Mouse (Mus musculus): Measurements from ENCODE around the gene Flt3.

Flt3 gene

DNA sequence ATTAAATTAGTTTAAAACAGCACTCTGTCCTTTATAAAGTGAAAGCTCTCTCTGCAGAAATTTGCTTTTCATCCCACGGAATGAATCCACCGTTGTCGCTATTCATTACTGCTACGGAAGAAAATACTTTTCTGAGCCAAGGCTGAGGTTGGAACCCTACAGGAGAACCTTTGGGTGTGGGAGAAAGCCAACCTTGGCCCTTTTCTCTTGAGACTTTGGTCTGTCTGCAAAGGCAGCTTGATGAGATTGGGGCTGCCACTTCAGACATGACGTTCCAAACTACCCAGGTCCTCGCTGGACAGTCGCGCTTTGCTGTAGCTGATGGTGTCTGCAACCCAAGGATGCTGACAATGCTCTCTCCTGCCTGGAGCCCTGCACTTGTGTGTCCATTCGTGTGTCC is 91.8 kb downstream of the Flt3 start:
- DNase-seq, result no peak

DNA sequence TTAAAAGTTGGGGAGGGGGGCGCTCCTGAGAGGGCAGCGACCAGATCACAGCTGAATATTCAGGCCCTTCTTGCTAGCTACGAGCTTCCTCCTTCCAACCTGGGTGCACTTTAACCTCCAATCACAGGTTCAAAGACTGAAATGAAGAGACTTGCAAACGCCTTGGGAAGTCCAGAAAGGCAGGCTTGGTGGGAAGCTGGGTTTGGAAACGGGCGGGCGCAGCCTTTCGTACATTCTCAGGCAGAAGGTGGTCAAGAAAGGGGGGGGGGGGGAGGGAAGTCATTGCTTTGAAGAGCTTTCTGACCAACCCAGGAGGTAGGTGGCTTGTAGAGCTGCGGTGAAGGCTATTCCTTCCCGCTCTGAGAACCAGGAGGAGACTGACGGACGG is 92.9 kb downstream of the Flt3 start:
- DNase-seq, result no peak

DNA sequence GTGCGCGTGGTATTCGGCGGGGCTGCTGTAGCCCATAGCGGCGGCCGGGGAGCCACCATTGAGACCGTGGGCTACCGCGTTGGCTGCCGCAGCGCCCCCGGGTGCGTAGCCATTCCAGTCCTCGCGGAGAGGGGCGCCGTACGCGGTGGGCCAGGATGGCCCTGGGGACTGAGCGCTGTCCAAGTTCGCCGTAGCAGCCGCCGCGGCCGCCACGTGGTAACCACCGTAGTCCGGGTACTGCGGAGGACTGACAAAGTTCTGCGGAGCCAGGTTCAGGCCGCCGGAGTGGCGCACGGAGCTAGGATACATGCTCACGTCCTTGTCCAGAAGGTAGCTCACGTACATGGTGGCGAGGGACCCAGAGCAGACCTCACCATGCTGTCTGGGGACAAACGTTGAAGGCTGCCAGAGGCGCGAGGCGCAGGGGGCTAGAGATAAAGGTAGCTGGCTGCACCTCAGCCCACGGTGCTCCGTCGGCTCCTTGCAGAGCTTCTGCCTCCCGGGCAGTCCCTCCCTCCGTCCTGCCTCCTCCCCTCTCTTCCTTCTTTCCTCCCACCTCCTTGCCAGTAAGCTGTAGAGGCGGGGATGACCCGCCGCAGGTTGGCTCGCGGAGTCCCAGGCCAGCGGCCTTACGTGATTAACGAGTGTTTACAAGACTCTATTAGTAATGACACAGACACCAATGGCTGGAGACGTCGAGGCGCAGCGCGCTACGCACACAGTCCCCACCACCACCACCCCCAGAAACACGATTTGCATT is 93.5 kb downstream of the Flt3 start, which contains the start of gene Cdx2:
Cdx2 (minus strand) TSS at position 633 of the 760 bp plus-strand sequence.
- DNase-seq, result no peak

DNA sequence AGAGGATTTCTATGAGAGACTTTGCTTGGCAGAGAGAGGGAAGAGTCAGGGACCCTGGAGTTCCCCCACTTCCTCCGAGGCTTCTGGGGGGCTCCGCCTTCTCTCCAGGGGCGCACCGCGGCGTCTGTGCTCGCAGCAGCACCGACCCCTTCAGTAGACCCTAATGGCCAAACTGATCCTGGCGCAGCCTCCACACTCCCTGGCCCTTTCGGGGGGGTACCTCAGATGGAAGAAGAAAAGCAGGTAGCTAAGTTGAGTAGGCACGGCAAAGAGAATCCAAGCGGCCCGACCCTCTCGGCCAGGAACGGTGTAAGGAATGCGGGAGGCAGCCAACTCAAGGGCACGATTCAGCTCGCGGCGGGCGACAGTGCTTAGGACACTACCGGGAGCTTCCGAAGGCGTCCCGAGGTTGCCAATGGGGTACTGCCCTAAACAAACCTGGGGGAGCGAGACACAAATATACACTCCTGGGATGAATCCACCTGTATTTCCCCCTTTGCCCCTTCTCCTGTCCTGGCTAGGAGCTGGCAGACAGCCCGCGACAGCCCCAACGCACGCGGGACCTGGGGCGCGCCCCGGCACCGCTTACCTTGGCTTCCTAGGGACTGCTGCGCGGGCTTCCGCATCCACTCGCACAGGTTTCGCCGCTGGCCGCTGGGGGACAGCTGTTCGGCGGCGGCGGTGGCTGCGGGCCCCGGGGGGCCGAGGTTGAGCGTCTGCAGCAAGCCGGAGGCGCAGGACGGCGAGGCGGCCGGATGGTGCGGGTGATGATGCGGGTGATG is 94.2 kb downstream of the Flt3 start:
- no peak for DNase-seq

DNA sequence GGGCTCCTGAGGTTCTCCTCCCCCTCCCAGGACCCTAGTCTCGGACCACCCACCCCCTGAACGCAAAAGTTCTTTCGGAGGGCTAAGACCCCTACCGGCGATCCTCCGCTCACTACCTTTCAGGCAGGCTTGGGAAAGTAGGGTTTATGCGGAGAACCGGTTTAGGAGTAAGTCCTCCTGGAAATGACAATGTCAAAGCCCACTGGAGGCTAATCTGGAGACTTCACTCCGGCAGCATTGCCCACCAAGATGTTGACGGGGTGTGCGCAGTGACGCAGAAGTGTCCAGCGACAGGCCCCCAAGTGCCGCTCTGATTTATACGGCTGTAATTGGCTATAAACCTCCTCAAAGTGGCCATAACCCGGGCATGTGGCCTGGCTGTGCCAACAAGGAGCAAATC is 95.1 kb downstream of the Flt3 start:
- no peak for DNase-seq

DNA sequence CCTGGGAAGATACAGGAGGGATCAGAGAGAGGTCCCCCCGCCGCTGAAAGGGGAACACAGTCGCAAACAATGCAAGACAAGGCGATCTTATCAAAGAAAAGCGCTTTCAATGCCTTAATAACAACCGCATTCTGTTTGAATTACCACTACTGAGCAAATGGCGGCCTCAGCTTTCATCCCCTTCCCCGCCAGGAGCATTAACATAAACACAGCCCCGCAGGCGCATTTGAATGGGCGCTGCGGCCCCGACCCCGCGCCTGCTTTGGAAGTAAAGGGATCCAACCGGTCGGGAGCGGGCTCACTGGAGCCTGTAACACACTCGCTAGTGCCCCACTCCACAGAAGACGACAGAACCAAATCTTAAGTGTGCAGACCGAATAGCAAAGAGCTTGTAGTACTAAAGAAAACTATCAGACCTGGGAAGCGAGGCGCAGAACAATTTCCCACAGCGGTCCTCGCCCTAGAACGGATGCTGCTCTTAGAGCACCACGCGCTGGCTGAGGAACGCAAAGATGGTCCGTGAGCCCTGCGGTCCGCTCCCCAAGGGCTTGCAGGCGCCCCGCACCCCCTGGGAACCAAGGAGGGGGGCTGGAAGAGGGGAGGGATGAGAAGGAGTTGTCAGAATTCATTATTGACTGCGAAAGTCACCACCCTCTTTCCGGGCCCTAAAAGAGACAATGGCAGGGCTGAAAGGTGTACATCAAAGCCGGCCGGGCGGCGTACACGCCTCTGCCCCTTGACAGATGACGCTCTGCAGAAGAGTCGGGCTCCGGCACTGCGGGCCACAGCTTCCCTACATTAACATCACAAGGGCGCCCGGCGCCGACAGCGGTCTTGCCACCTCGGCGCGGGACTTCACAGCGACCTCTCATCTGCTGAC is 95.8 kb downstream of the Flt3 start:
- peak in 1 of 2 experiments; percentile 32 for DNase-seq

DNA sequence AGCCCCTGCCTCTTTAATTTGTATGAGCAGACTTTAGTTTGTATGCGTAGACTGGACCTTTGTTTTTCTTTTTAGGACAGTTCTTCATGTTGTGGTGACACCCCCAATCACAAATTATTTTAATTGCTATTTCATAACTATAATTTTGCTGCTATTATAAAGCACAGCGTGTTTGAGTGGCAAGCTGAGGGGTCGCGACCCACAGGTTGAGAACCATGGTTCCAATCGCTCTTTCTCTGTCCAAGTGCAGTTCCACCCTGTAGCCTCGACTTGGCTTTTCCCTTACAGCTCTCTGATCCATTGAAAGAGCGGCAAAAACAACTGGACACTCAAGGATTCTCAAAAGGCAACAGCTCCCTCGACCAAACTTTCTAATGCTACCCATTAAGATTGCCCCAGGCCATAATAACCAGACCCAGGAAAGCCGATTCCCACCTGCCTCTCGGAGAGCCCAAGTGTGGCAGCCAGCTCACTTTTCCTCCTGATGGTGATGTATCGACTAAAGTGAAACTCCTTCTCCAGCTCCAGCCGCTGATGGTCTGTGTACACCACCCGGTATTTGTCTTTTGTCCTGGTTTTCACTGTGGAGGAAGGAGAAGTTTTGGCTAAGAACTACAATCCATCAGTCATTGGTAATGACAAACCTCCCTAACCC is 97.4 kb downstream of the Flt3 start:
- no peak for DNase-seq

DNA sequence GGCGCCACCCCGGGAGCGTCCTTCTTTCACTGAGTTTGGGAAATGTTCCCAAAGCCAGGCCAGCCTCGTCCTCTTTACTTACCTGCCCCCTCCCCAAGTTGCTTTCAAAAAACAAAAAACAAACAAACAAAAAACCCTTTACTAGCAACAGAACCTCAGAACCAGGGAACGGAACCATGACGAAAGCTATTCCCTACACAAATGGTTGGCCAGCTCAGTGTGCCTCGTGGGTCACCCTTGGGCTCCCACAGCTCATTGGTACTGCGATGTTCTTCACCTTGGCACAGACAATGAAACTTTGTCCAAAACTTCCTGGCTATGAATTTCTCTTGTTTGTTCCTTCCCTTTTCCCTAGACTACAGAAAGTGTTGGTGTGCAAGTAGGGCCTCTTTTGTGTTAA is 98.1 kb downstream of the Flt3 start:
- DNase-seq, result no peak

DNA sequence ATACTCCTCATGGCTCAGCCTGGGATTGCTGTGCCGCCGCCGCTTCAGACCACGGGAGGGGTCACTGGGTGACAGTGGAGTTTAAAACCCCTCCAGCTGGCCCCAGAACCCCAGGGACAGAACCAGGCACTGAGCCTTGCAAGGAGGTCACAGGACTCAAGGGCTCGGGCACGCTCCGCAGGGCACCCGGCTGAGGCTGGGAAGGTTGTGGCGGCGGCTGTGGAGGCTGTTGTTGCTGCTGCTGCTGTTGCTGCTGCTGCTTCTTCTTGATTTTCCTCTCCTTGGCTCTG is 98.6 kb downstream of the Flt3 start:
- peak in 1 of 2 experiments; percentile 25 for DNase-seq

DNA sequence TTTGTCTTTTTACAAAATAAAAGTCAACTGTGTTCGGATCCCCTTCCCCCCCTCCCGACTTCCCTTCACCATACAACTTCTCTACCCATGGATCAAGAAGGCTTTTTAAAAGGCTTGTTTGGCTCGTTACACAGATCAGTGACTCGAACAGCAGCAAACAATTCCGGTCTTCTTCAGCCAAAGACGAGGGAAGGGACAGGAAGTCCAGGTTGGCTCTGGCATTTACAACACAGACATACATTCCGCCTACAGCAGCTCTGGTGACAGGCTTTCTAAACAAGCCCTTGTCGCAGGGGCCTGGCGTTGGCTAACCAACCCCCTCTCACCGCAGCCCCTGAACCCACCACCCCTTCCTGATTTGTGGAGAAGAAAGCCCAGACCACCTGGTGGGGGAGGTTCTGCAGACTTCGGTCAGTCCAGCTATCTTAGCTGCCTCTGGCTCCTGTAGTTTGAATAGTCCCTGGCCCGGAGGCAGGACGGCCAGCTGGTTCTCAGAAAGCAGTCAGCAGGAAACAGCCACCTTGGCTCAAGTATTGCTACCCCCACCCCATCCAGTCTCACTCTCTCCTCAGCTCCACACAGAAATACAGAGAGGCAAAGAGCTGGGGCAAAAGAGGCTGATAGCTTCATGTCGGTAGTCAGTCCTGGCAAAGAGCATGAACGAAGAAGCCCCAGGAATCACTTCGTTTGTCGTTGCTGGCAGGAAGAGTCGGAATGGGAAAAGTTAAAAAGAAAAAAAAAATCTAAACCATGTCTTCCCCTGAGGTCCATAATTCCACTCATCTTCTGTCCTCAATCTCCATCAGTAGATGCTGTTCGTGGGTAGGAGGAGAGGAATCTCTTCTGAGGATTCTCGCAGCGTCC is 99.1 kb downstream of the Flt3 start:
- no peak for DNase-seq

DNA sequence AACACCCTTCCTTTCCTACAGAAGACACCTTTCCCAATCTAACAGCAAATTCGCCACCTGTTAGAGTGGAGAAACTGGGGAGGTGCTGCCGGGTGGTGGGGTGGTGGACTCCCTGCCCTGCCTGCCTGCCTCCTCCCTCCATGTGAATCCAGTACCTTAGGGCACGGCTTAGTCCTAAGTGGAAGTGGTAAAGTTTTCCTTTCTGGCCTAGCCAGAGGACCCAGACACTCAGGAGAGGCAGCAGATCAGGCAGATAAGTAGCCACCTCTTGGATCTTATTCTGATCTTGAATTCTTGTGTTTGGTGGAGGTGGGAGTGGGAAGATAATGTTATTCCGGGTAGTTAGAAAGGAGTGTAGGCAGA is 100.3 kb downstream of the Flt3 start:
- no peak for DNase-seq

DNA sequence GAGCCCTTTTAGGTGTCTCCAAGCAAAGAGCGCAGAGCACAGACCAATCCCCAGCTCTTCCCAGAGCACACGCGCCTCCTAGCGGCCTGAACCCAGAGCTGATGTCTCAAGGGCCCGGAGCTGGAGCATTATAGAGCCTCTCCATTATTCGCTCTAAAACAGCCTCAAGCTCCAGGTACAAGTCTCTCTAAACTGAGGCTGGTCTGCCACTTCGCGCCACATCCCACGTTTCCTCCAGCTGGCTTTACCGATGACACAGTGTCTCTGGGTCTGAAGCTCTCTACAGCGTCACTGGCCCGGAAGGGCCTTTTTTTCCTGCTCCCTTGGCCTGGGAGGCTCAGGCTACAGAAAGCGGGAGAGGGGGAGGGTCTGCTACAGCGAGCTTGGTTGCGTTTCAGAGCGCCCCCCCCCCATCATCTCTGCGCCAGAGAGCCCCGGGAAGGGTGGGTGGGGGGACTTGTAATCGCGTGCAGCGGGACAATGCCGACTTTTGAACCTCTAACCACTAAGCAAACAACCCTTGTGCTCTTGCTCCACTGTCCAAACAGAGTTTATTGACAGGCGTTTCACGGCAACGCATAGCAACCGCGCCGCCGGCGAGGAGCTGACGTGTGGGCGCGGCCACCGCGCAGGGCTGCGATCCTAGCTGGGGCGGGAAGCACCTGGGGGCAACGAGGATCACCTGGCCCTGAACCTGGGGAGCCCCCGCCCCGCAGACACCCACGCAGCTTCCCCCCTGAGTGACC is 100.9 kb downstream of the Flt3 start:
- DNase-seq, result peak; percentile 54 to 56

DNA sequence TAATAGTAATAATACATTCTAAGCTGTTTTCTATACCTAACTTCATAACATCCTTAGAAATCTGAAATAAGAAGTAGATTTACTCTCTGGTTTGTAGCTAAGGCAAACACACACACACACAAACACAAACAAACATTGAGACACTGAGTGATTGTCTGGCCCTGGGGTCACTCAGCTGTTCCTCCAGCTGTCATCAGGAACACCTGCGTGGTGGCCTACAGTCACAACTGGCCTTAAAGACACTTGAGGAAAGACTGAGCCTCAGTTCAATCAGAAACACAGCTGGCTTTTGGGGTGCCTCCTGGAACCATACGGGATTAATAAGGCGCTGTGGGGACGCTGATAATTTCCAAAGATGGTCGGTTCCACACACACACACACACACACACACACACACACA is 103.0 kb downstream of the Flt3 start:
- DNase-seq, result no peak

DNA sequence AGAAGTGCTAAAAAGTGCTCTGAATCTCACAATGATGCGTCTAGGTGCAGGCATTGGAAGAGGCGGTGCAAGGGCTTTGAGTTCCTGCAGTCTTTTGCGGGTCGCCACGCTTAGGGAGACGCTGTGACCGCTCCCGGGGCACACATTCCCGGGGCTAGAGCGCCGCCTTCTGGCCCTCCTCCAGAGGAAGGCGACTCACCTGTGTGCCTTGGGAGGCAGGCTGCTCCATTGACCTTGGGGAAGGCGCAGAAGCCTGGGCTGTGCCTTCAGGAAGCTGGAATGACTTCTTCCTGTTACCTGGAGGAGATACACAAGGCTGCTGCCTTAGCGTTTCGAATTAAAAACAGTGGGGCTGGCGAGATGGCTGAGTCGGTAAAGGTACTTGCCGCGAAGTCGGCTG is 106.2 kb downstream of the Flt3 start:
- no peak for DNase-seq

DNA sequence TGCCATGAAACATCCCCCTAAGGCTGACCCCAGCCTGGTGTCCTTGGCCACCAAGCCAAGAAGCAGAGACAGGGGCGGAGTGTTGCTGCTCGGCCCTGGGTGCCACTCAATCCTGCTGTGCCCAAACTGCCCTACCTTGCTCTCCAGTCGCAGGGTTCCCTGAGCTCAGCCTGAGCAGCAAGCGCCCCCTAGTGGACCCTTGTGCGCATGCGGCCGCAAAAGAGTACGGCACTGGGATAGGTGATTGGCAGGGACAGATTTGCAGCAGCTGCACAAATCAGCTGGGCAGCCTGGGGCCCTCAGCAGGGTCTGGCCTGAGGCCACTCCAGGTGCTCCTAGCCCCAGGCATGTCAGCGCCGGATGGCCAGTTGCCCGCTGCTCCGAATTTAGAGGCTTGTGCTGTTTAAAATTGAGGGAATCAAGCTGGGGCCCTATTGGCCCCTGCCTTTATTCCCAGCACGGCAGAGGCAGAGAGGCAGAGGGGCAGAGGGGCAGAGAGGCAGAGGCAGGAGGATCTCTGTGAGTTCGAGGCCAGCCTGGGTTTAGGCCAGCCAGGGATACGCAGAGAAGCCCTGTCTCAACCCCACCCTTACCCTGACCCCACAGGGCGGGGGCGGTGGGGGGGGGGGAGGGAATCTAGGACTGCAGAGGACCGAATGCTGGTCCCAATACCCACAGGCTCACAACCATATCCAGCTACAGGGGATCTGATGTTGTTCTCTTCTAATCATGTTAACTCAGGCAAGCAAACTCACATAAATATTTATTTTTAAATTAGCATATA is 107.0 kb downstream of the Flt3 start:
- DNase-seq, result peak; percentile 78

DNA sequence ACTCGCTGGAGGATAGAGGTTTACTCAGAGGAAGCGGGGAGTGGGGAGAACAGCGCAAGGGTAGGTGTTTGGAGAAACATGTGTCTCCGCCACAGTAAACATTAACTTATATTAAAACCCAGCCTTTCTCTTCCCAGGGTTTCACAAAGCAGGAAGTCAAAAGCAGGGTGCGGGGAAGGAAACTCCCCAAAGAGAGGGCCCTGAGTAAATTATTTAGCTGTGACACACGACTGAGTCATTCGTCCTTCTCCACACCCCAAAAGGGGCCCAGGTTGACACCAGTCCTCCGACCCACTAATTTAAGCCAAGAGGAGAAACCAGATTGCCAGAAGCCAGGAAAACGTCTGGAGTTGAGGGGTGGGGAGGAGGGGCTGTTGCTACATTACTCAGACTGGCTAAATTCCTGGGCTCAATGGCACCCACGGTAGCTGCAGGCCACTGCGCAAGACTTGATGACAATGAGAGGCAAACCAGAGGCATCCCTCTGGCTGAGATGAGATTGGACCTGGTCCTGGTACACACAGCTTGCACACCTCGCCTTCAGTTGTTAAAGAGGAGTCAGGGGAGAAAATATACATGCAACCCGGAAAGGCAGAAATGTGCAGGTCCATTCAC is 107.7 kb downstream of the Flt3 start:
- no peak for DNase-seq

DNA sequence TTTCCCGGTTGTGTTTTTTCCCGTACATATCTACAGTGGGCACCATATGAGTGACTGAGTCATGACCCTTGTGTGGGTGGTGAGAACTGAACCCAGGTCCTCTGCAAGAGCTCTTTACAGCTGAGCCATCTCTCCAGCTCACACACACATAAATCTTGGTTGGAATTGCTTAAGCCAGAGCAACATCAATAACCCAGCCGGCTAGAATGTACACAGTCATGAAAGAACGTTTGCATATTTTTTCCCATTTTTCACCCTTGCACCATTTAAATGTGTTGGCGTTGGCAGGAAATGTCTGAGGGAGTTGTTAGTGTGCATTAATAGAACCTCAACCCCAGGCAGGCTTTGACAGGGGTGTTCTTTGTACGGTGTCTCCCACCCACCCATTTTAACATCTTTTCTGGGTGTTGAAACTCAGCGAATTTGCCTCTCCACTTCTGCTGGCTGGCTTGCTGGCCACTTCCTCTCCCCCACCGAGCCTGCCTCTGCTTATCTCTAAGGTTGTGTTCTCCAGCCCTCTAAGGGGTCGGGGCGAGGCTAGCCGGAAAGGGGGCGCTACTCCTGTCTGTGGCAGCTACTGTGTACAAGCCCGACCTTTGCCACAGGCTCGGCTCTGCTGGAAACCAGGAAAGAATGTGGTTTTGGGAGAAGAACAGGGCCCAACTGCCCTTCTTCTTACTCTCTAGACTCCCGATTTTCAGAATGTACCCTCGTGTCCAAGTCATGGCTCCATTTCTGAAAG is 108.4 kb downstream of the Flt3 start:
- no peak for DNase-seq

DNA sequence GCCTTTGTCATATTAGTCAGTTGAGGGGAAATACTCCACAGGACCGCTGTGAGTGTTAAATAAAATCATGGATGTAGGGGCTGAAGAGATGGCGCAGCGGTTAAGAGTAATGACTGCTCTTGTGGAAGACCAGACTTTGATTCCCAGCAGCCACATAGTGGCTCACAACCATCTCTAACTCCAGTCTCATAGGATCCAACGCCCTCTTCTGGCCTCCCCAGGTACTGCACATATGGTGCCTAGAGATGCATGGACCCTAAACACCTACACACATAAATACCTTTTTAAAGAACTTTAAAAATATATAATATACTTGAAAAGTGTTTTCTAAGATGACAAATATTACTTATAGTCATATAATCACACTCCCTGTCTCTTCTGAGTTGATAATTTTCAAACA is 115.9 kb downstream of the Flt3 start:
- DNase-seq, result no peak
